Mouse (Mus musculus) layer of hippocampus, adult 11-12 months (tissue): Measurements from ENCODE around the gene Acss2.
A peak's percentile ranks its signal among the peaks of the same experiment; 100 is the strongest.
"Not testable (repeated sequence)": the region's sequence is repeated elsewhere in the genome, so short reads cannot be mapped to it uniquely, and the experiment has no call there.

ENCODE experiments used
- DNase-seq: peaks from one replicate; pipeline ENCODE4 v3.0.0; 2022; ENCODE audit warnings: low spot score

Acss2 gene

DNA sequence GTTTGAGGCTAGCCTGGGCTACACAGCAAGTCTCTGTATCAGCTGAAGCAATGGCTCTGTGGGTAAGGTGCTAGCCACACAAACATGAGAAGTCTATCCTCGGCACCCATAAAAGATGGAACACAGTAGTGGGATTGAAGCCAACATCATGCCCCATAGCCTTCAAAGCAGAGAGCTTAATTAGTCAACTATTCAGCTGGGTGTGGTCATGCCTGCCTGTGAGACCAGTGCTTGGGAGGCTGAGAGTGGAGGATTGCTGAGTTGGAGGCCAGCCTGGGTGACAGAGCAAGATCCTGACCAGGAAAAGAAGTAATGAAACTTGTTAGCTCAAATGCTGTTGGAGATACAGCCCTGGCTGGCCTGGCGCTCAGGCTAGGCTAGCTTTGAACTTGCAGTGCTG, 73.1 kb downstream of the Acss2 start:
- DNase-seq = no peak

- DNase-seq = no peak
Measured at GRCm38 (mm10) chr2:155591676-155592075, 73.9 kb downstream of the Acss2 start.

GRCm38 (mm10) chr2:155592137-155592853, 74.5 kb downstream of the Acss2 start, which contains the start of gene Gss:
TSS of gene Gss (minus strand) at chr2:155592810.
- peak; percentile 98 for DNase-seq

DNA sequence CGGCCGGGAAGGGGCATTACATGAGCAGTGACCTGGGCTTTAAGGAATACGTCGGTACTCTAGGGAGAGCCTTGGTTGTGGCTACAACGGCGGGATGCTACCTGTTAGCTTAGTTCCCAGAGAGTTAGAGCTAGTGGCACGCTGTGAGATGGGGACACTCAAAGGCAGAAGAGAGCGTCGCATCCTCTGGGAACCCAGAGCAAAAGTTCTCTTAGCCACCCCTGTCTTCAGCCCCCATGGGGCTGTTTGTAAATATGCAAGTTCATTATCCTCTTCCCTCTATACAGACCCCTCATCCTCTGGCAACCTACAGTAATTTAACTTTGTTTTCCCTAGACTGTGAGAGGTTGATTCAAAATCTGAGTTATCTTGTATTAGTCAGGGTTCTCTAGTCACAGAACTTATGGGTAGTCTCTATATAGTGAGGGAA, 75.1 kb downstream of the Acss2 start:
- DNase-seq = no peak

DNA sequence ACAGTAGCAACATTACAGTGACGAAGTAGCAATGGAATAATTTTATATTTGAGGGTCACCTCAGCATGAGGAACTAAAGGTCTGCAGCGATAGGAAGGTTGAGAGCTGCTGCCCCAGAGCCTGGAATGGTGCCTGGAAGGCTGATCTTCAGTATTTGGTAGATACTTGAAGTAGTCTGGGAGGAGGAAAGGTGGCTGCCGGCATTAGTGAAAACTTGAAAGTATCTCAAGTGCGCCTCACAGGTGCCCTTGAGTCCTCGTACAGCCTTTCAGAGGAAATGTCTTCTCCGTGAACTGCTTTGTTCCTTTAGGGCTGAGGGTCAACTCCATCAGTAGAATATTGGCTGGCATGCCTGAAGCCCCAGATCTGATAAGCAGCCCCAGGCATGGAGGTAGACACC, 77.8 kb downstream of the Acss2 start:
- no peak for DNase-seq

DNA sequence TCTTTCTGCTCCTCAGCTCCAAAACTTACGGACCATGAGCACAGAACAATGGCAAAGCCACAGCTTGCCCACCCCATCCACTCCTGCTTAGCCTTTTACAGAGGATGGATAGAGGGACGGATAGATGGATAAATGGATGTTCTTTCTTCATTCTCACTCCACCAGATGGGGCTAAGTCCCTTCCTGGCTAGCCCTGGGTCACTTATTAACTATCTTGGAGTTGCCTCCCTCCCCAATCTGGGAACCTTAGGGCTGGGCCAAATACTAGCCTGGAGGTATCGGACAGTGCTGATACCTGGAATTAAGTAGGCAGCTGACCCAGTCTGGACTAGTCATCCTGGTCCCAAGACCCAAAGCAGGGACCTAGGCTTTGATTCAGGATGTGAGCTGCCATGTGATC, 86.0 kb downstream of the Acss2 start:
- DNase-seq = no peak

DNA sequence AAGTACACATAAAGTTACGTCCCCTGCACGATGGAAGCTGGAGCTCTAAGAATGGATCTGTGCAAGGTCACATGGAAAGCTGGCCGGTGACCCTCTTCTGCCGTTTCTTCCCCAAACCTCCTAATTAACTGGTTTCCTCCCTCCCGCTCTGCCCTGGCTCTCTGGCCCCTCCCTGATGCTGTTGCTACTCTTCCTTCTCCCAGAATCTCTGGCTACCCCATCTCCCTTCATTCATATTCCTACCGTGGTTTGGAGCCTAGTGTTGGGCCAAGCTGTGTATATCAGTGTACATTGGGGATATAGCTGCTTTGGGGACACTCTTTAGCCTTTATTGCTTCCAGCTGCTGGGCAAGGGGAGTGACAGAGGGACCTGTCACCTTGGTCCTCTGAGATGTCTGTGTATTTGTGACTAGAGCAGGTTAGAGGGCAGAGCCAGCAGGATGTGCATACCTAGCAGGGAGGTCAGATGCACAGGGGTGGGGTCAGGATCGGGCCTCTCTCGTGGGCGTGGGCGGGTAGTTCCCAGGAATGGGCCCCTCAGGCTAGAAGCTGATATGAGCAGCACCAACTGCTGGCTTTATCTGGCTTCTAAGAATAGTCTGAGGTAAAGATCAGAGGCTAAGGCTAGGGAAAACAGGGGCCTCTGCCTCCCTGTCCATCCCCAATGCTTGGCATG, 87.0 kb downstream of the Acss2 start:
- no peak for DNase-seq

DNA sequence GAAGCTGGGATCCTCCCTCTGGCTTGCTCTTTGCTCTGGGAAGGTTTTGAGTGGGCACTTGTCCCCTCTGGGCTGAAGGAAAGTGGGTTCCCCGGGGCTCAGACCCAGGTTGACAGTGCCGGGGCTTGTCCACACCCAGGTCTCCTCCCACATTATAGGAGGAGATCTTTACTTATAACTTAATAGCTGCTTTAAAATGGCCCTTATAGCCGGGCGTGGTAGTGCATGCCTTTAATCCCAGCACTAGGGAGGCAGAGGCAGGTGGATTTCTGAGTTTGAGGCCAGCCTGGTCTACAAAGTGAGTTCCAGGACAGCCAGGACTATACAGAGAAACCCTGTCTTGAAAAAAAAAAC, 87.5 kb downstream of the Acss2 start:
- not testable (repeated sequence) for DNase-seq

DNA sequence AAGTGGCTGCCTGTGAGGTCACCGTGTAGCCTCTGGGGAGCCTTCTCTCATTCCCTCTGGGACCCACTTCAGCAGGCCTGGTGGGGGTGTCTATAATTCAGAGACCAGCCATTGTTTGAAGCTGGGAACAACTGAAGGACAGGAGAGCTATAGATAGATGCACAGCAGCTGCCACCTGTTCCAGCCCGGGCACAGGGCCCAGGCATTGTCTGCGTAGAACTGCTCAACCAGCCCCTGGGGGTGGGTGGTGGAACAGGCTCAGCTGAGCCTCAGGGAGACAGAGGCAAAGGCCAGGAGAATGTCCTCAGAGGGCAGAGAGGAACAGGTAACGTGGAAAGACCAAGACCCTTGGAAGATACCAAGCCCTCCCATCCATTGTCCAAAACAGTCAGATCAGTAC, 88.6 kb downstream of the Acss2 start:
- DNase-seq = peak; percentile 78

- no peak for DNase-seq
Measured at GRCm38 (mm10) chr2:155610978-155611377, 93.2 kb downstream of the Acss2 start, which contains the start of gene Myh7b. TSS of gene Myh7b (plus strand) at chr2:155611212.

GRCm38 (mm10) chr2:155611834-155612550, 94.2 kb downstream of the Acss2 start:
- no peak for DNase-seq

DNA sequence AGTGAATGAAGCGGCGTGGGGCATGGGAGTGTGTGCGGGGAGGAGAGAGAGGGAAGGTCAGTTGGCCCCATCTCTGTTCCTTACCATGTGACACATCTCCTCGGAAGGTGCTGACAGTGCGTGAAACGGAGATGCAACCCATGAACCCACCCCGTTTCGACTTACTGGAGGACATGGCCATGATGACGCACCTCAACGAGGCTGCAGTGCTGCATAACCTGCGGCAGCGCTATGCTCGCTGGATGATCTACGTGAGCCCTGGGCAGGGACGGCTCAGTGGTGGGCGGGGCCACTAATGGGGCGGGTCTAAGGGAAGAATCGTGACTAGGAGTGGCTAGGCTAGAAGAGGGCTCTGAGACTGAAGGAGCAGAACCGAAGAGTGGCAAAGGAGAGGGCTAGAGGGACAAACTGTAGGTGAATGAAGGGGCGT, 95.6 kb downstream of the Acss2 start:
- DNase-seq = no peak

DNA sequence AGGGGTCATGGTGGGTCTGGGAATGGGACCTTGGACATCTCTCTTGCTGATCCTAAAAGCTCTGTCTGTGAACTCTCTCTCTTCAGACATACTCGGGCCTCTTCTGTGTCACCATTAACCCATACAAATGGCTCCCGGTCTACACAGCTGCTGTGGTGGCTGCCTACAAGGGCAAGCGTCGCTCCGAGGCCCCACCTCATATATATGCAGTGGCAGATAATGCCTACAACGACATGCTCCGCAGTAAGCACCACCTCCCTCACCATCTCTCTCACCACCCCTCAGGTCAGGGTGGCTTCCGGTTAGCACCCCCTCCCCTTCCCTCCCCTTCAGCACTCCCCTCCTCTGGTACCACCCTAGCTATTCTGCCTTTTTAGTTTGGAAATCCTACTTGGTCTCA, 96.2 kb downstream of the Acss2 start:
- DNase-seq = no peak

- no peak for DNase-seq
Measured at GRCm38 (mm10) chr2:155616971-155617370, 99.2 kb downstream of the Acss2 start.

DNA sequence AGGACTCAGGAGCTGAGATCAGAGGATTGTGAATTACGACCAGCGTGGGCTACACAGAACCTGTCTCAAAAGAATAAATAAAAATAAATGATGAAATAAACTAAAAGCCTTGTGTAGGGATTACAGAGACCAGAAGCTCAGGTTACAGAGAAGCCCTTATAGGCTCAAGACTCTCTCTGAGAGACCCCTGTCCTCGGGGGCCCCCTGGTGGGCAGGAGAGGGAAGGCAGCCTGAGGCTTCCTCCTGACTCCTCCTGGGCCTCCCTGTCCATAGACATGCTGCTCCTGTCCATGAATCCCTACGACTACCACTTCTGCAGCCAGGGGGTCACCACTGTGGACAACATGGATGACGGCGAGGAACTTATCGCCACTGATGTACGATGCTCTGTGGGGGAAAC, 102.1 kb downstream of the Acss2 start:
- DNase-seq = peak; percentile 93

- DNase-seq = no peak
Measured at GRCm38 (mm10) chr2:155622606-155623005, 104.9 kb downstream of the Acss2 start.

- no peak for DNase-seq
Measured at GRCm38 (mm10) chr2:155623996-155624395, 106.2 kb downstream of the Acss2 start.

- DNase-seq = no peak
Measured at GRCm38 (mm10) chr2:155624730-155625129, 107.0 kb downstream of the Acss2 start.

DNA sequence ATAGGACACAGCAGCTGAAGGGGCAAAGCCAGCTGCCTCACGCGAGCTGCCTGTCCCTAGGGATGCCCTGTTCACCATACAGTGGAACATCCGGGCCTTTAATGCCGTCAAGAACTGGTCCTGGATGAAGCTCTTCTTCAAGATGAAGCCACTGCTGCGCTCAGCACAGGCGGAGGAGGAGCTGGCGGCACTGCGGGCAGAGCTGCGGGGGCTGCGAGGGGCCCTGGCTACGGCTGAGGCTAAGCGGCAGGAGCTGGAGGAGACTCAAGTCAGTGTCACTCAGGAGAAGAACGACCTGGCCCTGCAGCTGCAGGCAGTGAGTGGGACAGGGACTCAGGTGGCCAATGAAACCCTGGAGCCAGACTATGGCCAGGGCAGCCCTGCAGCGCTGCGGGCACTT, 108.5 kb downstream of the Acss2 start:
- no peak for DNase-seq

DNA sequence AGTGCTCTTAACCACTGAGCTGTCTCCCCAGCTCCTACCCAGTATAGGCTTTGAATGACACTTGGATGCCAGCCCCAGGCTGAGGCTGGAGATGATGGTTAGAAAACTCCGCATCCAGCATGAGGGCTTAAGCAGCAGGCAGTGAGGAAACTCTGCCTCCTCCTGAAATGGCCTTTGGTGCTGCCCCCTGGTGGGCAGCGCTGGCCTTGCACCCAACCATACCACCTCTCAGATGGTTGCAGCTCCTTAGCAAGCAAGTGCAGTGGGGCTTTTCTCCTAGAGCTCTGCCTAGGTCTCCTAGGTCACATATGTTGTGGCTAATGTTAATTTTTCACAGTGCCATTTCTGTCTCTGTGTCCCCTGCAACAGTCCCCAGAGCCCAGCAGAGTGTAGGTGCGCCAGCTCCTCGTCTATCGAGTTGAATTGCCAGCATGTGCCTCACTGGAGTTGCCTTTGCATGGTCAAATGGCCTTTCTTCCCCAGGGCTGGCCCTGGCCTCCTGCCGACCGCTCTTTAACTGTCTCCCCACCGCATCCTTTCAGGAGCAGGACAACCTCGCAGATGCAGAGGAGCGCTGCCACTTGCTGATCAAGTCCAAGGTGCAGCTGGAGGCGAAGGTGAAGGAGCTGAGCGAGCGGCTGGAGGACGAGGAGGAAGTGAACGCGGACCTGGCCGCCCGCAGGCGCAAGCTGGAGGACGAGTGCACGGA, 109.4 kb downstream of the Acss2 start:
- DNase-seq = peak; percentile 79

DNA sequence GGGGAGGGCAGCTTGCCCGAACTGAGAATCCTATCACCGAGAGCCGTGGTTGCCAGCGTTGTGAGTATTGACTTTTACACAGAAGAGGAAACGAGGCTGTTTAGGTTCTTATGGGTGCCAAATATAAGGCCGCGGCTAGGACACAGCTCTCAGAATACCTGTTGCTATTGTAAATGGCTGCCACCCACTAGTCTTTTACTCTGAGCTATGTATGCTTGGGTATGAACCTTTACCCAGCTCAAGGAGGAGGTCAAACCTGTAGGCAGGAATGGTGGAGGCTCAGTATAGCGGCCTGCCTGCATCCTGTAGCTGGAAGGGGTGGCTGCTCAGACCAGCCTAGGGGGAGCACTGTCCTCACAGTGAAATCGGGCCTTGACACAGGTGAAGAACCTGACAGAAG, 110.4 kb downstream of the Acss2 start:
- no peak for DNase-seq

DNA sequence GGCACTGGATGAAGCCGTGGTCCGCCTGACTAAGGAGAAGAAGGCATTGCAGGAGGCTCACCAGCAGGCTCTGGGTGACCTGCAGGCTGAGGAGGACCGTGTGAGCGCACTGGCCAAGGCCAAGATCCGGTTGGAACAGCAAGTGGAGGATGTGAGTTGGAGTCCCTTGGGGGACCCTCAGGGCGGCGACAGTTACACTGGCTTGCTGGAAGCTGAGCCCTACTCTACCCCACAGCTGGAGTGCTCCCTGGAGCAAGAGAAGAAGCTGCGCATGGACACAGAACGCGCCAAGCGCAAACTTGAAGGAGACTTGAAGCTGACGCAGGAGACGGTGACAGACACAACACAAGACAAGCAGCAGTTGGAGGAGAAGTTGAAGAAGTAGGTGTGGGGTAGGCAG, 110.8 kb downstream of the Acss2 start:
- DNase-seq = no peak
